Mouse (Mus musculus): ENCODE measurements at regions not wholly inside any gene's neighbourhood (a gene's known extent, or its start where the extent isn't known, plus 50 kb on each side); places are given as distances from the start of the nearest gene placed in this dataset.

- no peaks in the 10 kb centered on the region for H3K9me3 ChIP-seq (ENCODE audit: control insufficient read depth, low read depth, low read length)
- H3K4me2 ChIP-seq (replicated peaks; ENCODE audit: low read depth, low read length): no peak overlapping the region
- no peaks in the 10 kb centered on the region for H3K36me3 ChIP-seq (ENCODE audit: control insufficient read depth, insufficient read depth, low read length)
- no peak overlapping the region for H3K4me3 ChIP-seq (ENCODE audit: low read depth, low read length)
- no peaks in the 10 kb centered on the region for H3K27me3 ChIP-seq (ENCODE audit: control insufficient read depth, insufficient read depth, low read length)
- 84% methylated on average over 15 of the region's 15 CpGs for WGBS
- H3K4me1 ChIP-seq (ENCODE audit: control insufficient read depth, insufficient read depth, low read length): peaks cover 14% of the 10 kb centered on the region
- H3K9ac ChIP-seq (replicated peaks; ENCODE audit: low read depth, low read length): no peak overlapping the region
- ATAC-seq (ENCODE audit: insufficient number of reproducible peaks, insufficient read depth, low FRiP score, low read depth): no peak
- no peak overlapping the region for H3K27ac ChIP-seq (ENCODE audit: low read length)
These were observed 115.5 kb upstream of the Pgrmc2 start for GRCm38 (mm10) chr3:41198216-41198976.

- Histone ChIP-seq H3K4me1 (ENCODE audit: control insufficient read depth, insufficient read depth, low read length) (peaks cover 14% of the 10 kb centered on the region), H3K36me3 (ENCODE audit: control insufficient read depth, insufficient read depth, low read length) (no peaks in the 10 kb centered on the region), H3K9ac (replicated peaks; ENCODE audit: low read depth, low read length) (no peak overlapping the region), H3K27ac (ENCODE audit: low read length) (peak overlapping the region; percentile 48; the same call in 1 of the 2 replicates), H3K27me3 (ENCODE audit: control insufficient read depth, insufficient read depth, low read length) (no peaks in the 10 kb centered on the region), H3K4me2 (replicated peaks; ENCODE audit: low read depth, low read length) (no peak overlapping the region), H3K9me3 (ENCODE audit: control insufficient read depth, low read depth, low read length) (no peaks in the 10 kb centered on the region), H3K4me3 (ENCODE audit: low read depth, low read length) (no peak overlapping the region)
- peak; percentile 49; the same call in 1 of the 2 replicates for ATAC-seq (ENCODE audit: insufficient number of reproducible peaks, insufficient read depth, low FRiP score, low read depth)
- 39% methylated on average over 7 of the region's 7 CpGs for WGBS
These were observed 112.5 kb upstream of the Pgrmc2 start for GRCm38 (mm10) chr3:41195113-41195975.

GRCm38 (mm10) chr3:41194311-41195112 lies 111.7 kb upstream of the Pgrmc2 start:
- 75% methylated on average over 9 of the region's 9 CpGs for WGBS

GRCm38 (mm10) chr3:41185305-41186097 lies 102.7 kb upstream of the Pgrmc2 start:
- Histone ChIP-seq H3K27me3 (ENCODE audit: control insufficient read depth, insufficient read depth, low read length) (no peaks in the 10 kb centered on the region), H3K9me3 (ENCODE audit: control insufficient read depth, low read depth, low read length) (no peaks in the 10 kb centered on the region), H3K27ac (ENCODE audit: low read length) (no peak overlapping the region), H3K4me3 (ENCODE audit: low read depth, low read length) (no peak overlapping the region), H3K4me2 (replicated peaks; ENCODE audit: low read depth, low read length) (no peak overlapping the region), H3K4me1 (ENCODE audit: control insufficient read depth, insufficient read depth, low read length) (0 out of 2 replicates have a peak, but pooled peaks cover 3% of the 10 kb centered on the region), H3K9ac (replicated peaks; ENCODE audit: low read depth, low read length) (no peak overlapping the region), H3K36me3 (ENCODE audit: control insufficient read depth, insufficient read depth, low read length) (no peaks in the 10 kb centered on the region)
- ATAC-seq (ENCODE audit: insufficient number of reproducible peaks, insufficient read depth, low FRiP score, low read depth): no peak
- WGBS: 71% methylated on average over 10 of the region's 10 CpGs

More at GRCm38 (mm10) chr3:41194311-41195112, 111.7 kb upstream of the Pgrmc2 start:
- Histone ChIP-seq H3K27ac (ENCODE audit: low read length) (peak overlapping the region; percentile 66; the same call in 1 of the 2 replicates), H3K9me3 (ENCODE audit: control insufficient read depth, low read depth, low read length) (no peaks in the 10 kb centered on the region), H3K36me3 (ENCODE audit: control insufficient read depth, insufficient read depth, low read length) (no peaks in the 10 kb centered on the region), H3K4me1 (ENCODE audit: control insufficient read depth, insufficient read depth, low read length) (peaks cover 14% of the 10 kb centered on the region), H3K4me2 (replicated peaks; ENCODE audit: low read depth, low read length) (no peak overlapping the region), H3K9ac (replicated peaks; ENCODE audit: low read depth, low read length) (no peak overlapping the region), H3K27me3 (ENCODE audit: control insufficient read depth, insufficient read depth, low read length) (no peaks in the 10 kb centered on the region), H3K4me3 (ENCODE audit: low read depth, low read length) (no peak overlapping the region)
- no peak for ATAC-seq (ENCODE audit: insufficient number of reproducible peaks, insufficient read depth, low FRiP score, low read depth)

- Histone ChIP-seq H3K4me2 (replicated peaks; ENCODE audit: low read depth, low read length) (no peak overlapping the region), H3K36me3 (ENCODE audit: control insufficient read depth, insufficient read depth, low read length) (no peaks in the 10 kb centered on the region), H3K9ac (replicated peaks; ENCODE audit: low read depth, low read length) (no peak overlapping the region), H3K4me1 (ENCODE audit: control insufficient read depth, insufficient read depth, low read length) (0 out of 2 replicates have a peak, but pooled peaks cover 3% of the 10 kb centered on the region), H3K27ac (ENCODE audit: low read length) (no peak overlapping the region), H3K9me3 (ENCODE audit: control insufficient read depth, low read depth, low read length) (no peaks in the 10 kb centered on the region), H3K4me3 (ENCODE audit: low read depth, low read length) (no peak overlapping the region), H3K27me3 (ENCODE audit: control insufficient read depth, insufficient read depth, low read length) (no peaks in the 10 kb centered on the region)
- ATAC-seq (ENCODE audit: insufficient number of reproducible peaks, insufficient read depth, low FRiP score, low read depth): no peak
- WGBS: 47% methylated on average over 7 of the region's 7 CpGs
These were observed 101.5 kb upstream of the Pgrmc2 start for GRCm38 (mm10) chr3:41184375-41184774.

- WGBS: 46% methylated on average over 10 of the region's 10 CpGs
- H3K27me3 ChIP-seq (ENCODE audit: control insufficient read depth, insufficient read depth, low read length): no peaks in the 10 kb centered on the region
- no peaks in the 10 kb centered on the region for H3K9me3 ChIP-seq (ENCODE audit: control insufficient read depth, low read depth, low read length)
- ATAC-seq (ENCODE audit: insufficient number of reproducible peaks, insufficient read depth, low FRiP score, low read depth): no peak
- H3K27ac ChIP-seq (ENCODE audit: low read length): no peak overlapping the region
- no peaks in the 10 kb centered on the region for H3K36me3 ChIP-seq (ENCODE audit: control insufficient read depth, insufficient read depth, low read length)
- 0 out of 2 replicates have a peak, but pooled peaks cover 3% of the 10 kb centered on the region for H3K4me1 ChIP-seq (ENCODE audit: control insufficient read depth, insufficient read depth, low read length)
- H3K4me3 ChIP-seq (ENCODE audit: low read depth, low read length): no peak overlapping the region
- no peak overlapping the region for H3K9ac ChIP-seq (replicated peaks; ENCODE audit: low read depth, low read length)
- no peak overlapping the region for H3K4me2 ChIP-seq (replicated peaks; ENCODE audit: low read depth, low read length)
These were observed 100.2 kb upstream of the Pgrmc2 start for GRCm38 (mm10) chr3:41182900-41183595.

GRCm38 (mm10) chr3:41182036-41182899 lies 99.4 kb upstream of the Pgrmc2 start:
- Histone ChIP-seq H3K36me3 (ENCODE audit: control insufficient read depth, insufficient read depth, low read length) (no peaks in the 10 kb centered on the region), H3K4me3 (ENCODE audit: low read depth, low read length) (no peak overlapping the region), H3K4me2 (replicated peaks; ENCODE audit: low read depth, low read length) (no peak overlapping the region), H3K27ac (ENCODE audit: low read length) (no peak overlapping the region), H3K9me3 (ENCODE audit: control insufficient read depth, low read depth, low read length) (no peaks in the 10 kb centered on the region), H3K9ac (replicated peaks; ENCODE audit: low read depth, low read length) (no peak overlapping the region), H3K27me3 (ENCODE audit: control insufficient read depth, insufficient read depth, low read length) (no peaks in the 10 kb centered on the region), H3K4me1 (ENCODE audit: control insufficient read depth, insufficient read depth, low read length) (0 out of 2 replicates have a peak, but pooled peaks cover 3% of the 10 kb centered on the region)
- 43% methylated on average over 15 of the region's 15 CpGs for WGBS
- peak; percentile 69; the same call in 1 of the 2 replicates for ATAC-seq (ENCODE audit: insufficient number of reproducible peaks, insufficient read depth, low FRiP score, low read depth)

Measured in stomach, embryonic 14.5 days (tissue).